Mouse (Mus musculus): ENCODE measurements around the gene Mrm3. TPM values are rescaled to one million over a fixed set of nuclear protein-coding genes. Genes with fewer than 3 reads are reported as not detected.
A peak's percentile ranks its signal among the peaks of the same experiment; 100 is the strongest.

Gene Mrm3
- polyA plus RNA-seq, 1 experiment = 11.6 TPM

- TF ChIP-seq CTCF (IDR thresholded peaks at IDR 0.05; ENCODE audit: borderline replicate concordance, extremely low read depth, insufficient read depth, insufficient read length) = peak; percentile 41; the same call in 1 of the 2 replicates
- no peak for TF ChIP-seq POLR2A (IDR thresholded peaks at IDR 0.05; ENCODE audit: borderline replicate concordance, extremely low read depth, insufficient read depth, insufficient read length, poor library complexity, severe bottlenecking)
- DNase-seq (ENCODE audit: low read depth) = no peak
Measured at GRCm38 (mm10) chr11:76272440-76272839, 28.9 kb downstream of the Mrm3 start.

- peak; percentile 80 for DNase-seq (ENCODE audit: low read depth)
- TF ChIP-seq POLR2A (IDR thresholded peaks at IDR 0.05; ENCODE audit: borderline replicate concordance, extremely low read depth, insufficient read depth, insufficient read length, poor library complexity, severe bottlenecking) (no peak), CTCF (IDR thresholded peaks at IDR 0.05; ENCODE audit: borderline replicate concordance, extremely low read depth, insufficient read depth, insufficient read length) (no peak)
Measured at GRCm38 (mm10) chr11:76278960-76279852, 35.7 kb downstream of the Mrm3 start.

- no peak for TF ChIP-seq POLR2A (IDR thresholded peaks at IDR 0.05; ENCODE audit: borderline replicate concordance, extremely low read depth, insufficient read depth, insufficient read length, poor library complexity, severe bottlenecking)
- TF ChIP-seq CTCF (IDR thresholded peaks at IDR 0.05; ENCODE audit: borderline replicate concordance, extremely low read depth, insufficient read depth, insufficient read length) = no peak
Measured at GRCm38 (mm10) chr11:76279971-76280370, 36.5 kb downstream of the Mrm3 start.

GRCm38 (mm10) chr11:76283841-76284240, 40.3 kb downstream of the Mrm3 start:
- no peak for DNase-seq (ENCODE audit: low read depth)
- TF ChIP-seq CTCF (IDR thresholded peaks at IDR 0.05; ENCODE audit: borderline replicate concordance, extremely low read depth, insufficient read depth, insufficient read length) = no peak
- TF ChIP-seq POLR2A (IDR thresholded peaks at IDR 0.05; ENCODE audit: borderline replicate concordance, extremely low read depth, insufficient read depth, insufficient read length, poor library complexity, severe bottlenecking) = no peak

More at GRCm38 (mm10) chr11:76279971-76280370, 36.5 kb downstream of the Mrm3 start:
- DNase-seq (ENCODE audit: low read depth) = no peak

- TF ChIP-seq POLR2A (IDR thresholded peaks at IDR 0.05; ENCODE audit: borderline replicate concordance, extremely low read depth, insufficient read depth, insufficient read length, poor library complexity, severe bottlenecking) (no peak), CTCF (IDR thresholded peaks at IDR 0.05; ENCODE audit: borderline replicate concordance, extremely low read depth, insufficient read depth, insufficient read length) (no peak)
- DNase-seq (ENCODE audit: low read depth) = no peak
Measured at GRCm38 (mm10) chr11:76285431-76286075, 42.0 kb downstream of the Mrm3 start.

GRCm38 (mm10) chr11:76286534-76287126, 43.1 kb downstream of the Mrm3 start:
- TF ChIP-seq CTCF (IDR thresholded peaks at IDR 0.05; ENCODE audit: borderline replicate concordance, extremely low read depth, insufficient read depth, insufficient read length) (no peak), POLR2A (IDR thresholded peaks at IDR 0.05; ENCODE audit: borderline replicate concordance, extremely low read depth, insufficient read depth, insufficient read length, poor library complexity, severe bottlenecking) (no peak)
- no peak for DNase-seq (ENCODE audit: low read depth)

GRCm38 (mm10) chr11:76287301-76287700, 43.8 kb downstream of the Mrm3 start:
- no peak for DNase-seq (ENCODE audit: low read depth)
- TF ChIP-seq CTCF (IDR thresholded peaks at IDR 0.05; ENCODE audit: borderline replicate concordance, extremely low read depth, insufficient read depth, insufficient read length) (no peak), POLR2A (IDR thresholded peaks at IDR 0.05; ENCODE audit: borderline replicate concordance, extremely low read depth, insufficient read depth, insufficient read length, poor library complexity, severe bottlenecking) (no peak)

GRCm38 (mm10) chr11:76288645-76289044, 45.1 kb downstream of the Mrm3 start:
- DNase-seq (ENCODE audit: low read depth) = peak; percentile 64
- TF ChIP-seq POLR2A (IDR thresholded peaks at IDR 0.05; ENCODE audit: borderline replicate concordance, extremely low read depth, insufficient read depth, insufficient read length, poor library complexity, severe bottlenecking) = no peak
- no peak for TF ChIP-seq CTCF (IDR thresholded peaks at IDR 0.05; ENCODE audit: borderline replicate concordance, extremely low read depth, insufficient read depth, insufficient read length)

- TF ChIP-seq CTCF (IDR thresholded peaks at IDR 0.05; ENCODE audit: borderline replicate concordance, extremely low read depth, insufficient read depth, insufficient read length) = no peak
- no peak for TF ChIP-seq POLR2A (IDR thresholded peaks at IDR 0.05; ENCODE audit: borderline replicate concordance, extremely low read depth, insufficient read depth, insufficient read length, poor library complexity, severe bottlenecking)
- DNase-seq (ENCODE audit: low read depth) = peak; percentile 94
Measured at GRCm38 (mm10) chr11:76290367-76290766, 46.9 kb downstream of the Mrm3 start.

- no peak for DNase-seq (ENCODE audit: low read depth)
- no peak for TF ChIP-seq CTCF (IDR thresholded peaks at IDR 0.05; ENCODE audit: borderline replicate concordance, extremely low read depth, insufficient read depth, insufficient read length)
Measured at GRCm38 (mm10) chr11:76291960-76292359, 48.4 kb downstream of the Mrm3 start.

- TF ChIP-seq CTCF (IDR thresholded peaks at IDR 0.05; ENCODE audit: borderline replicate concordance, extremely low read depth, insufficient read depth, insufficient read length) (no peak), POLR2A (IDR thresholded peaks at IDR 0.05; ENCODE audit: borderline replicate concordance, extremely low read depth, insufficient read depth, insufficient read length, poor library complexity, severe bottlenecking) (no peak)
- no peak for DNase-seq (ENCODE audit: low read depth)
Measured at GRCm38 (mm10) chr11:76292398-76292797, 48.9 kb downstream of the Mrm3 start.
